Mouse (Mus musculus) kidney, adult 2 months (tissue): ENCODE measurements around the gene Faap20.

ENCODE experiments used
- CTCF ChIP-seq: fragments of 200-500 bp; conservative IDR thresholded peaks from 2 replicates; pipeline ENCODE4 v1.5.1; 2011; ENCODE audit warnings: low read depth, mild to moderate bottlenecking, control low read depth, low read length, moderate library complexity, mixed read lengths; ENCODE audit not compliant: insufficient read depth, insufficient read length
- POLR2A ChIP-seq: fragments of 200-500 bp; IDR thresholded peaks from one replicate; pipeline ENCODE4 v1.6.1; 2011; ENCODE audit warnings: low read depth, low read length, control low read depth

- TF ChIP-seq CTCF, result no peak
- no peak for TF ChIP-seq POLR2A
These were observed 56.0 kb downstream of the Faap20 start for GRCm38 (mm10) chr4:155305531-155306031.
